Mouse (Mus musculus) hindbrain, embryonic 16.5 days (tissue): ENCODE results near the gene Tenm4. TPM values are rescaled to one million over a fixed set of nuclear protein-coding genes. Genes with fewer than 3 reads are reported as not detected.

ENCODE experiments used
- ATAC-seq: fragments of 200-750 bp; cut with Nextera tagmentation; 2 replicates; pipeline ENCODE4 v1.8.0; 2017; ENCODE audit warnings: moderate TSS enrichment, moderate library complexity
- H3K27ac ChIP-seq: fragments of 300-500 bp; sonication (generic); 2 replicates; pipeline ENCODE4 v1.5.1; 2014; ENCODE audit warnings: low read depth, mild to moderate bottlenecking, control low read depth, low read length, moderate library complexity
- H3K27me3 ChIP-seq: fragments of 300-500 bp; sonication (generic); replicated peaks from 2 replicates; pipeline ENCODE4 v1.6.1; 2014; ENCODE audit warnings: low read length; ENCODE audit not compliant: control insufficient read depth, insufficient read depth
- H3K36me3 ChIP-seq: fragments of 300-500 bp; sonication (generic); 2 replicates; pipeline ENCODE4 v1.6.1; 2014; ENCODE audit warnings: mild to moderate bottlenecking, low read length, moderate library complexity, mixed read lengths; ENCODE audit not compliant: control insufficient read depth, insufficient read depth
- H3K4me1 ChIP-seq: fragments of 300-500 bp; sonication (generic); 2 replicates; pipeline ENCODE4 v1.6.1; 2014; ENCODE audit warnings: low read depth, low read length; ENCODE audit not compliant: control insufficient read depth, insufficient read depth
- H3K4me2 ChIP-seq: fragments of 300-500 bp; sonication (generic); 2 replicates; pipeline ENCODE4 v1.6.1; 2014; ENCODE audit warnings: mild to moderate bottlenecking, low read length, control low read depth, moderate library complexity
- H3K4me3 ChIP-seq: fragments of 300-500 bp; sonication (generic); 2 replicates; pipeline ENCODE4 v1.5.1; 2014; ENCODE audit warnings: mild to moderate bottlenecking, low read length, control low read depth, moderate library complexity
- H3K9ac ChIP-seq: fragments of 300-500 bp; sonication (generic); 2 replicates; pipeline ENCODE4 v1.6.1; 2014; ENCODE audit warnings: low read depth, mild to moderate bottlenecking, control low read depth, low read length, moderate library complexity
- H3K9me3 ChIP-seq: fragments of 300-500 bp; sonication (generic); 2 replicates; pipeline ENCODE4 v1.6.1; 2014; ENCODE audit warnings: mild to moderate bottlenecking, low read length, moderate library complexity; ENCODE audit not compliant: control insufficient read depth
- WGBS: fragments of 180-500 bp; shearing (Covaris S2); extraction: QIAGEN DNeasy Blood & Tissue Kit; methylation state at CpG from one replicate; pipeline ENCODE4 v1.1.7; 2014; 5-methylcytosine and 5-hydroxymethylcytosine counted together
- polyA plus RNA-seq: library from polyadenylated mRNA; unstranded; fragments of >200 nt; fragmentation: Nextera tagmentation; extraction: Ambion mirVana; gene quantifications from 2 replicates; pipeline ENCODE4 v1.2.1, GENCODE M21; 2015

Gene Tenm4
- polyA plus RNA-seq, 1 experiment from 2014 or later, result 32.4 TPM

GRCm38 (mm10) chr7:96300826-96301397 lies 129.9 kb downstream of the Tenm4 start:
- Histone ChIP-seq H3K4me3 (no peak overlapping the region), H3K27ac (no peak overlapping the region), H3K9me3 (no peaks in the 10 kb centered on the region), H3K36me3 (no peaks in the 10 kb centered on the region), H3K27me3 (no peaks in the 10 kb centered on the region), H3K9ac (no peak overlapping the region), H3K4me1 (no peaks in the 10 kb centered on the region), H3K4me2 (no peak overlapping the region)
- WGBS, result 85% methylated on average over 8 of the region's 8 CpGs
- ATAC-seq, result no peak

- no peak overlapping the region for H3K4me2 ChIP-seq
- no peaks in the 10 kb centered on the region for H3K4me1 ChIP-seq
- no peaks in the 10 kb centered on the region for H3K36me3 ChIP-seq
- no peak overlapping the region for H3K27ac ChIP-seq
- no peaks in the 10 kb centered on the region for H3K9me3 ChIP-seq
- WGBS, result 70% methylated on average over 3 of the region's 3 CpGs
- H3K27me3 ChIP-seq, result no peaks in the 10 kb centered on the region
- ATAC-seq, result no peak
- no peak overlapping the region for H3K9ac ChIP-seq
- H3K4me3 ChIP-seq, result no peak overlapping the region
Measured at GRCm38 (mm10) chr7:96301813-96302212, 130.8 kb downstream of the Tenm4 start.

- Histone ChIP-seq H3K36me3 (no peaks in the 10 kb centered on the region), H3K4me1 (no peaks in the 10 kb centered on the region), H3K4me2 (no peak overlapping the region), H3K4me3 (no peak overlapping the region), H3K27me3 (no peaks in the 10 kb centered on the region), H3K9me3 (no peaks in the 10 kb centered on the region), H3K27ac (no peak overlapping the region), H3K9ac (no peak overlapping the region)
- 44% methylated on average over 2 of the region's 2 CpGs for WGBS
- ATAC-seq, result no peak
Measured at GRCm38 (mm10) chr7:96303963-96304362, 132.9 kb downstream of the Tenm4 start.

GRCm38 (mm10) chr7:96305382-96305935 lies 134.4 kb downstream of the Tenm4 start:
- Histone ChIP-seq H3K36me3 (no peaks in the 10 kb centered on the region), H3K9me3 (0 out of 2 replicates have a peak, but pooled peaks cover 2% of the 10 kb centered on the region), H3K4me3 (no peak overlapping the region), H3K27ac (no peak overlapping the region), H3K27me3 (no peaks in the 10 kb centered on the region), H3K4me1 (no peaks in the 10 kb centered on the region), H3K4me2 (no peak overlapping the region), H3K9ac (no peak overlapping the region)
- 49% methylated on average over 5 of the region's 5 CpGs for WGBS
- no peak for ATAC-seq

GRCm38 (mm10) chr7:96308106-96308505 lies 137.1 kb downstream of the Tenm4 start:
- Histone ChIP-seq H3K4me3 (no peak overlapping the region), H3K9me3 (0 out of 2 replicates have a peak, but pooled peaks cover 2% of the 10 kb centered on the region), H3K27ac (no peak overlapping the region), H3K9ac (no peak overlapping the region), H3K4me1 (no peaks in the 10 kb centered on the region), H3K27me3 (no peaks in the 10 kb centered on the region), H3K4me2 (no peak overlapping the region), H3K36me3 (no peaks in the 10 kb centered on the region)
- WGBS, result 57% methylated on average over 6 of the region's 6 CpGs
- no peak for ATAC-seq

- Histone ChIP-seq H3K9me3 (peaks cover 4% of the 10 kb centered on the region), H3K4me2 (no peak overlapping the region), H3K27me3 (no peaks in the 10 kb centered on the region), H3K4me1 (no peaks in the 10 kb centered on the region), H3K4me3 (no peak overlapping the region), H3K27ac (no peak overlapping the region), H3K36me3 (no peaks in the 10 kb centered on the region), H3K9ac (no peak overlapping the region)
- 88% methylated on average over 4 of the region's 4 CpGs for WGBS
- no peak for ATAC-seq
Measured at GRCm38 (mm10) chr7:96329343-96329742, 158.3 kb downstream of the Tenm4 start.

GRCm38 (mm10) chr7:96331186-96331585 lies 160.1 kb downstream of the Tenm4 start:
- WGBS, result 65% methylated on average over 1 of the region's 1 CpGs
- Histone ChIP-seq H3K9me3 (no peaks in the 10 kb centered on the region), H3K27me3 (no peaks in the 10 kb centered on the region), H3K9ac (no peak overlapping the region), H3K4me1 (no peaks in the 10 kb centered on the region), H3K36me3 (no peaks in the 10 kb centered on the region), H3K4me2 (no peak overlapping the region), H3K4me3 (no peak overlapping the region), H3K27ac (no peak overlapping the region)
- no peak for ATAC-seq

GRCm38 (mm10) chr7:96334361-96334760 lies 163.3 kb downstream of the Tenm4 start:
- Histone ChIP-seq H3K27me3 (no peaks in the 10 kb centered on the region), H3K36me3 (no peaks in the 10 kb centered on the region), H3K4me3 (no peak overlapping the region), H3K9ac (no peak overlapping the region), H3K4me1 (no peaks in the 10 kb centered on the region), H3K27ac (no peak overlapping the region), H3K9me3 (no peaks in the 10 kb centered on the region), H3K4me2 (no peak overlapping the region)
- WGBS, result 34% methylated on average over 2 of the region's 2 CpGs
- no peak for ATAC-seq

GRCm38 (mm10) chr7:96336376-96336775 lies 165.3 kb downstream of the Tenm4 start:
- ATAC-seq, result no peak
- H3K4me2 ChIP-seq, result no peak overlapping the region
- no peaks in the 10 kb centered on the region for H3K27me3 ChIP-seq
- H3K36me3 ChIP-seq, result no peaks in the 10 kb centered on the region
- no peak overlapping the region for H3K9ac ChIP-seq
- no peaks in the 10 kb centered on the region for H3K4me1 ChIP-seq
- H3K9me3 ChIP-seq, result no peaks in the 10 kb centered on the region
- 0 out of 2 replicates have a peak overlapping the region, but pooled peaks have one; percentile 33 for H3K27ac ChIP-seq
- H3K4me3 ChIP-seq, result no peak overlapping the region
